Mouse (Mus musculus): ENCODE measurements around the gene Gm21969. TPM values are rescaled to one million over a fixed set of nuclear protein-coding genes. Genes with fewer than 3 reads are reported as not detected.

Gm21969 gene
- polyA plus RNA-seq, 1 experiment: not detected

DNA sequence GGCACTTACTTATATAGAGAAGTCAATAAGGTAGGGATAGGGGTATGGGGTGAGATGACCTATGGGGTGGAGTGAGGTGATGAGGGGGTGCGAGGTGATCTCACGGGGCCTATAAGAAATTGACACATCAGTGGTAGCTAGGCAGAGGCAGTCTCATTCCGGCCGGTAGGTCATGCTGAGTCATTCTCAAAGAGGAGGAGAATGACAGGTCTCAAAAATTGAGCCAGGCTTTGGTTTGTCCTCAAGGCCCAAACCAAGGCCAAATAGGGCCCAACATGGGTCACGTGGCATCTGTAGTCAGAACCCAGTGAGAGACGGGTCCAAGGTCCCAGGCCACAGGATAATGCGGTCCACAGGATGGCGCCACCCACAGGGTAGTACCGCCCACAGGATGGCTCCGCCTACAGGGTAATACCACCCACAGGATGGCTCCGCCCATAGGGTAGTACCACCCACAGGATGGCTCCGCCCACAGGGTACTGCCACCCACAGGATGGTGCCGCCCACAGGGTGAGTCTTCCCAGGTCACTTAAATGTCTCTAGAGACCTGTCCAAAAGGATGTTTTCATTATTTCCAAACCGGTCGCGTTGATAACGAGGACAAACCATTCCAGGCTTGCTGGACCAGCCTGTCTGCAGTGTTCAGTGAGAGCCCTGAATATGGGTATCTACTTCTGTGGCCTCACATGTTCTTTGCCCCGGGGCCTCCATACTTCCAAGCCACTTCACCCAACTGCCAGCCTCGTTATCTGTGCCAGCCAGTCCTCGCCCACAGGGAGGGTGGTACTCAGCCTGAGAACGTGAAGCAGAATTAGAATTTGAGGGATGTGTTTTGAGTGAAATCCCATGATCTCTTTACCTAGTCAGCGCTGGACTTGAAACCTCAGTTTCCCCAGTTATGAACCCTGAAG, 81.0 kb downstream of the Gm21969 start:
- TF ChIP-seq CTCF (IDR thresholded peaks at IDR 0.05; ENCODE audit: low read depth, low read length) (no peak), POLR2A (IDR thresholded peaks at IDR 0.05; ENCODE audit: borderline replicate concordance, low read depth, low read length) (no peak)
- Histone ChIP-seq H3K4me3 (ENCODE audit: insufficient read depth, low read length) (no peak overlapping the region), H3K27ac (ENCODE audit: insufficient read depth, low read depth, low read length) (no peak overlapping the region), H3K4me1 (ENCODE audit: control insufficient read depth, insufficient read depth, low read length) (no peaks in the 10 kb centered on the region)

DNA sequence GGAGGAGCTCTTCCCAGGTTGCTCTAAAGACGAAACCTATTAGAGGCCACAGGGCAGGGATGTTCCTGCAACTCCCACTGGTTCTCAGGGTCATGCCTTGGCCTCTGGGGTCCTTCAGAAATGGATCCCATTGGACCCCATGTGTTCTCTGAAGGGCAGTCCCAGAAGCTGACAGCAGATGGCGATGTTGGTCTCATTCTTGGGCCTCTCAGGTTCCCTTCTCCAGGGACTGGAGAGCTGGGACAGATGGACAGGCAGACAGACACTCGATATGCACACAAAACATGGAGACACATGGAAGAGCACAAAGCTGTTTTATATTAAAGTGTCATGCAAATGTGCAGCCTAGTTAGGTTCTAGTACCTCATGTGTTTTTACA, 81.6 kb downstream of the Gm21969 start:
- Histone ChIP-seq H3K4me1 (ENCODE audit: control insufficient read depth, insufficient read depth, low read length) (no peaks in the 10 kb centered on the region), H3K27ac (ENCODE audit: insufficient read depth, low read depth, low read length) (no peak overlapping the region), H3K4me3 (ENCODE audit: insufficient read depth, low read length) (no peak overlapping the region)
- no peak for TF ChIP-seq POLR2A (IDR thresholded peaks at IDR 0.05; ENCODE audit: borderline replicate concordance, low read depth, low read length)
- TF ChIP-seq CTCF (IDR thresholded peaks at IDR 0.05; ENCODE audit: low read depth, low read length): peak; percentile 46; the same call in 1 of the 2 replicates

DNA sequence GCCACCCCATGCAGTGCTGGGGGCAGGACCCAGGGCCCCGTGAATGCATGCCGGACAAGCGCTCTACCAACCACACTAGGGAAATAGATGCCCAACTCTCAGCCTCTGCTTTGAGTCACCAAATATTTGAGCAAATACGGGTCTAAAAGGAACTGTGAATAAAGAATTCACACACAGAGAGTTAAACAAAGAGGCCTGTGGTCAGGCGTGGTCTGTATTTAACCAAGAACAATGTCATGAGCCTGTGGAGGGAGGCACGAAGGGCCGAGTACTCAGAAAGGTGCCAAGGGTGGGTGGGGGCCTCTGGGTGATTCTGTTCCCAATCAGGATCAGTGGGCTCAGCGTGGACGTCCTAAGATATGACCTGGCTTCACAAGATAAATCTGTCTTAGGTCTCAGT, 85.1 kb downstream of the Gm21969 start:
- Histone ChIP-seq H3K4me1 (ENCODE audit: control insufficient read depth, insufficient read depth, low read length) (no peaks in the 10 kb centered on the region), H3K4me3 (ENCODE audit: insufficient read depth, low read length) (no peak overlapping the region), H3K27ac (ENCODE audit: insufficient read depth, low read depth, low read length) (no peak overlapping the region)
- no peak for TF ChIP-seq POLR2A (IDR thresholded peaks at IDR 0.05; ENCODE audit: borderline replicate concordance, low read depth, low read length)
- TF ChIP-seq CTCF (IDR thresholded peaks at IDR 0.05; ENCODE audit: low read depth, low read length): no peak

DNA sequence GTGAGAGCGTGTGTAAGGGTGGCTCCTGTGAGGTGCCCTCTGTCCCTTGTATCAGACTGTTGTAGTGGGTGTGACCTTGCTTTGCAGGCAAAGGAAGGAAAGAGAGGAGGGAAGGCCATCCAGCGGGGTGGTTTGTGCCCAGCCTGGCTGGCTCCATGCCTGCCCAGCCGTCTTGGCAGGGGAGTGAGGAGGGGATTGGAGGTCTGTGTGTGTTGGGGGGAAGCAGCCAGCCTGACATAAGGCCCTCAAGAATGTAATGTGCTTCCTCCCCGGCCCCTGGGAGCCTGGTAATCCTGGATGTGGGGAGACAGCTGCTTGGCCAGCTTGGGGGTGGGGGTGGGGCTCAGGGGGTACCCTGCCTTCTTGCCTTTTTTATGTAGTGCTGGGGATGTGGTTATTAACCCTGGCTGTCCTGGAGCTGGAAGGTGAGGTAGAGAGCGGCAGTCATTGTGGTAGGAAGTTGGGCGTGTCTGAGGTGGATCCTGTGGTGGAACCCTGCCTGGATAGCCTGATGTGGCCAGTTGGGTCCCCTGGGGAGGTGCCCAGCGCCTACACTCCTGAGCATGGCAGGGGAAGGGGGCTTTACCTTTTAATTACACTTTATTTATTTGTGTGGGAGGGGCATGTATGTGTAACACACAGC, 86.8 kb downstream of the Gm21969 start:
- no peaks in the 10 kb centered on the region for H3K4me1 ChIP-seq (ENCODE audit: control insufficient read depth, insufficient read depth, low read length)
- no peak overlapping the region for H3K4me3 ChIP-seq (ENCODE audit: insufficient read depth, low read length)
- H3K27ac ChIP-seq (ENCODE audit: insufficient read depth, low read depth, low read length): no peak overlapping the region
- TF ChIP-seq CTCF (IDR thresholded peaks at IDR 0.05; ENCODE audit: low read depth, low read length) (no peak), POLR2A (IDR thresholded peaks at IDR 0.05; ENCODE audit: borderline replicate concordance, low read depth, low read length) (no peak)

DNA sequence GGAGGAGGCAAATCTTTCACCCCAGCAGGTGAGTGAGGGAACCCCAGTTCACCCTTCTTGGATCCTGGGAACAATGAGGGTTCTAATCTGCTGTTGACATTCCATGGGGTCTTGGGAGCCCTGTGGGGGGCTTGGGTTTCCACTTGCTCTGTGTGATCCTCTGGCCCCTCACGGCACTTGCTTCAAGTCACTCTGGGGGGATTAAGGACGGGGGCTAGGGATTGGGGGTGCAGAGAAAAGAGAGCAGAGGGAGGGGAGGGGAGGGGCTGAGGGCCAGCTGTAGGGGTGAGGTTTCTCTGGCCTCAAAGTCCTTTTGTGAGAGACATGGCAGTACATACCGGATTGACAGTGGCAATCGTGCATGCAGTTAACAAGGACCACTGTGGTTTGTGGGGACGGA, 90.3 kb downstream of the Gm21969 start:
- Histone ChIP-seq H3K27ac (ENCODE audit: insufficient read depth, low read depth, low read length) (no peak overlapping the region), H3K4me1 (ENCODE audit: control insufficient read depth, insufficient read depth, low read length) (no peaks in the 10 kb centered on the region), H3K4me3 (ENCODE audit: insufficient read depth, low read length) (no peak overlapping the region)
- TF ChIP-seq POLR2A (IDR thresholded peaks at IDR 0.05; ENCODE audit: borderline replicate concordance, low read depth, low read length) (no peak), CTCF (IDR thresholded peaks at IDR 0.05; ENCODE audit: low read depth, low read length) (no peak)

DNA sequence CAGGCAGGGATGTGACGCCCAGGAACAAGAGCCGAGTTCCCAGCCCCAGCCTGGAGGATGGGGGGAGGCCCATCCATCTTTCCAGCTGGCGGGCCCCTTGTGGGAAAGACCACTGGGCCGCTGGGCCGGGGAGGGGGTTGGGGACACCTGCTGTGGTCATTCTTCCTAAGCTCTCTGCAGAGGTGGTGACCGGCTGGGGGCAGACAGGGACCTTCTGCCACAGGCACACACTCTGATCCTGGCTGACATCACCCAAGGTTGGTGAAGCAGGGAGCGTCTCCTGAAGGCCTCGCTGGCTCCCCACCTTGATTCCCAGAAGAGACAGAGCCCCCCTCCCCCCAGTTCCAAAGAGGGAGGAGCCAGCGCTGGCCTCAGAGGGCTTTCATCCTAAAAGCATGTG, 94.8 kb downstream of the Gm21969 start:
- Histone ChIP-seq H3K4me1 (ENCODE audit: control insufficient read depth, insufficient read depth, low read length) (no peaks in the 10 kb centered on the region), H3K27ac (ENCODE audit: insufficient read depth, low read depth, low read length) (no peak overlapping the region), H3K4me3 (ENCODE audit: insufficient read depth, low read length) (no peak overlapping the region)
- TF ChIP-seq CTCF (IDR thresholded peaks at IDR 0.05; ENCODE audit: low read depth, low read length): no peak
- TF ChIP-seq POLR2A (IDR thresholded peaks at IDR 0.05; ENCODE audit: borderline replicate concordance, low read depth, low read length): no peak

DNA sequence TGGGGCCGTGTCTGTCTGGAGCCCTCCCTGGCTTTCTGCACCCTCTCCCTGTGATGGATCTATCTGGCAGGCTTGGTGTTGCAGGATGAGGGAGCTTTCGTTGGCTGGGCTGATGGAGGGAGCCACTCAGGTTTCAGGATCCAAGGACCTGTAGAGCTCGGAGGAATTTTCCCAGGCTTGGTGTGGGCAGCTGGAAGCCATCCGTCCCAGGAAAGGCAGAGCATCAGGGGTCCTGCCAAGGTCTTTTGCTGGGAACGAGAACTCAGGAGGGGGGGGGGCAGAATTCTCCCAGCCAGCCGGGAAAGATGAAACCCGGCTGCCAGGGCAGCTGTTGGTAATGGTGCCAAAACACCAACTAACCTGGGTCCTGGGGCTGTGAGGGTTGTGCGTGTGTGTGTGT, 95.6 kb downstream of the Gm21969 start:
- TF ChIP-seq CTCF (IDR thresholded peaks at IDR 0.05; ENCODE audit: low read depth, low read length) (no peak), POLR2A (IDR thresholded peaks at IDR 0.05; ENCODE audit: borderline replicate concordance, low read depth, low read length) (no peak)
- H3K27ac ChIP-seq (ENCODE audit: insufficient read depth, low read depth, low read length): no peak overlapping the region
- H3K4me3 ChIP-seq (ENCODE audit: insufficient read depth, low read length): no peak overlapping the region
- no peaks in the 10 kb centered on the region for H3K4me1 ChIP-seq (ENCODE audit: control insufficient read depth, insufficient read depth, low read length)

DNA sequence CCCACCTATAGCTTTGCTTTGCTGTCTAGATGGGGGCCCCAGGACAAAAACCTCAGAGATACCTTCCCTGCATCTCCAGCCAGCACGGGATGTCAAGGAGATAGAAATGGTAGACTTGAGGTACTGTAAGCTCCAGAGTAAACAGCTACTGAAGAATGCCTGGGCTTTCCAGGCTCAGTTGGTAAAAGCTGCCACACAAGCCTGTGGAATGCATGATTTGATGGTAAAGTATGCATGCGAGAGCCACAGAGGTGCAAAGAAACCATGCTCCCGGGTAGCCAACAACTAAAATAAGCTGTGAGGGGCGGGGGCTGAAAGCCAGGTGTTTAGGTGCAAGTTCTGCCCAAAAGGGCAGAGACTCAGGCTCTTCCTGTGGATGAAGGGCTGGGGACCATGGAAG, 99.9 kb downstream of the Gm21969 start:
- Histone ChIP-seq H3K4me1 (ENCODE audit: control insufficient read depth, insufficient read depth, low read length) (no peaks in the 10 kb centered on the region), H3K4me3 (ENCODE audit: insufficient read depth, low read length) (no peak overlapping the region), H3K27ac (ENCODE audit: insufficient read depth, low read depth, low read length) (no peak overlapping the region)
- no peak for TF ChIP-seq CTCF (IDR thresholded peaks at IDR 0.05; ENCODE audit: low read depth, low read length)
- no peak for TF ChIP-seq POLR2A (IDR thresholded peaks at IDR 0.05; ENCODE audit: borderline replicate concordance, low read depth, low read length)

DNA sequence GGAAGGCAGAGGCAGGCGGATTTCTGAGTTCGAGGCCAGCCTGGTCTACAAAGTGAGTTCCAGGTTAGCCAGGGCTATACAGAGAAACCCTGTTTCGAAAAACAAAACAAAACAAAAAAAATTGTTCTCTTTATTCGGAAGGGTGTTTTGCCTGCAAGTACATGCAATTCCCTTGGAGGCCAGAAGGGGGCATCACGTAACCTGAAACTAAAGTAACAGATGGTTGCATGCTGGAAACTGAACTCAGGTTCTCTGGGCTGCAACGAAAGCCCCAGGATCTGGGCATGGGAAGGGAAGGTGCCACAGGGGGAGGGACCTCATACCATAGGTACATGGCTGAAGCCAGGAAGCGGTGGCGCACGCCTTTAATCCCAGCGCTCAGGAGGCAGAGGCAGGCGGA, 100.5 kb downstream of the Gm21969 start:
- H3K4me1 ChIP-seq (ENCODE audit: control insufficient read depth, insufficient read depth, low read length): no peaks in the 10 kb centered on the region
- TF ChIP-seq CTCF (IDR thresholded peaks at IDR 0.05; ENCODE audit: low read depth, low read length): no peak
- TF ChIP-seq POLR2A (IDR thresholded peaks at IDR 0.05; ENCODE audit: borderline replicate concordance, low read depth, low read length): no peak
- no peak overlapping the region for H3K27ac ChIP-seq (ENCODE audit: insufficient read depth, low read depth, low read length)
- no peak overlapping the region for H3K4me3 ChIP-seq (ENCODE audit: insufficient read depth, low read length)

DNA sequence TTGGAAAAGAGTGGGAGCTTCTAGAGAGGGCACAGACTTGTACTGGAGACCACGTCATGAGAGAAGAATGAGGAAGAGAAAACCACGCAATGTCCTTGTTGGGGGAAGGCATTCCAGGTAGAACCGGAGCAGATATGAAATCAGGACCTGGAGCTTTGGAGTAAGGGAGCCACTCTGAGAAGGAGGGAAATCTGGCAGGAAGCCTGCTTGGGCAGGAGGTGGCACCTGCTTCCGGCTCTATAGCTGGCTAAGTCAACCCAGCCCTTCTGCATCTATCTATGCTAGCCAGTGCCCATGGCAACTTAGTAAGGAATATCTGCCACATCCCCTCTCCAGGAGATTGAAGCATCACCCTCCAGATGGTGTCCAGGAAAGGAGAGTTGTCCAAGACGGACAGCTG, 103.0 kb downstream of the Gm21969 start:
- TF ChIP-seq POLR2A (IDR thresholded peaks at IDR 0.05; ENCODE audit: borderline replicate concordance, low read depth, low read length): no peak
- TF ChIP-seq CTCF (IDR thresholded peaks at IDR 0.05; ENCODE audit: low read depth, low read length): no peak
- Histone ChIP-seq H3K27ac (ENCODE audit: insufficient read depth, low read depth, low read length) (no peak overlapping the region), H3K4me1 (ENCODE audit: control insufficient read depth, insufficient read depth, low read length) (no peaks in the 10 kb centered on the region), H3K4me3 (ENCODE audit: insufficient read depth, low read length) (no peak overlapping the region)

Measured in bone marrow macrophage, adult 2 months (primary cell).